In genomic region chr6:40102863-40103262, GRCm38 (mm10) we compare ENCODE assay signal across 13 mouse cellular contexts.
DNase-seq lines count a peak whose midpoint lies in the region; ATAC-seq and TF ChIP-seq lines count a peak whose summit lies in the region.
"Had no signal": no experiment of that assay in that cellular context is flagged by ENCODE, and none has a peak within 500 bp of the region (broad histone marks: within the 10 kb centered on the region; RNA-seq: fewer than 3 reads in every experiment).

No protein-coding gene starts in this region.

- H3K36me3 ChIP-seq in forebrain, embryonic 12.5 days (replicated peaks), result no peaks in the 10 kb centered on the region
- no peaks in the 10 kb centered on the region for H3K36me3 ChIP-seq in midbrain, embryonic 14.5 days (ENCODE audit: control insufficient read depth, insufficient read depth, low read length)
- H3K36me3 ChIP-seq: embryonic facial prominence, embryonic 12.5 days; limb, embryonic 15.5 days; lung, embryonic 15.5 days; stomach, embryonic 15.5 days had no signal

- no peaks in the 10 kb centered on the region for H3K27me3 ChIP-seq in forebrain, embryonic 12.5 days
- no peaks in the 10 kb centered on the region for H3K27me3 ChIP-seq in midbrain, embryonic 14.5 days (ENCODE audit: control insufficient read depth, insufficient read depth, low read length)
- H3K27me3 ChIP-seq: embryonic facial prominence, embryonic 12.5 days; limb, embryonic 15.5 days; lung, embryonic 15.5 days; stomach, embryonic 15.5 days had no signal

- H3K4me3 ChIP-seq in forebrain, embryonic 12.5 days (replicated peaks), result no peak overlapping the region
- no peak overlapping the region for H3K4me3 ChIP-seq in midbrain, embryonic 14.5 days (replicated peaks; ENCODE audit: low read depth, low read length)
- H3K4me3 ChIP-seq in lung, adult 2 months (replicated peaks; ENCODE audit: extremely low read depth, low read depth, low read length), result no peak overlapping the region
- H3K4me3 ChIP-seq: embryonic facial prominence, embryonic 12.5 days; limb, embryonic 15.5 days; lung, embryonic 15.5 days; stomach, embryonic 15.5 days had no signal

- no peak overlapping the region for H3K4me2 ChIP-seq in forebrain, embryonic 12.5 days
- no peak overlapping the region for H3K4me2 ChIP-seq in midbrain, embryonic 14.5 days (ENCODE audit: low read length)
- H3K4me2 ChIP-seq: embryonic facial prominence, embryonic 12.5 days; limb, embryonic 15.5 days; lung, embryonic 15.5 days; stomach, embryonic 15.5 days had no signal

- ATAC-seq in forebrain, embryonic 12.5 days (ENCODE audit: low FRiP score), result no peak
- no peak for ATAC-seq in midbrain, embryonic 14.5 days (ENCODE audit: low FRiP score, low TSS enrichment)
- ATAC-seq: intestine, embryonic 16.5 days had no signal

- H3K9ac ChIP-seq in forebrain, embryonic 12.5 days, result no peak overlapping the region
- H3K9ac ChIP-seq in midbrain, embryonic 14.5 days (replicated peaks; ENCODE audit: low read length), result no peak overlapping the region
- H3K9ac ChIP-seq: embryonic facial prominence, embryonic 12.5 days; limb, embryonic 15.5 days; lung, embryonic 15.5 days; stomach, embryonic 15.5 days had no signal

- peak overlapping the region; percentile 77 for H3K27ac ChIP-seq in forebrain, embryonic 12.5 days
- 0 out of 2 replicates have a peak overlapping the region, but pooled peaks have one; percentile 41 for H3K27ac ChIP-seq in midbrain, embryonic 14.5 days (replicated peaks; ENCODE audit: low read depth, low read length)
- H3K27ac ChIP-seq: embryonic facial prominence, embryonic 12.5 days; limb, embryonic 15.5 days; lung, embryonic 15.5 days; stomach, embryonic 15.5 days had no signal

- WGBS in forebrain, embryonic 12.5 days, result 36% methylated on average over 4 of the region's 4 CpGs
- 10% methylated on average over 4 of the region's 4 CpGs for WGBS in midbrain, embryonic 14.5 days
- WGBS in lung, adult 2 months, result 64% methylated on average over 4 of the region's 4 CpGs

- no peak for TF ChIP-seq CTCF in lung, adult 2 months (IDR thresholded peaks at IDR 0.05; ENCODE audit: insufficient read depth, low read length)

- peak; percentile 30 for DNase-seq in layer of hippocampus, adult 9-11 months
- DNase-seq in layer of hippocampus, adult 18-20 months (ENCODE audit: low spot score in 2 of 2), result no peak
- peak; percentile 54 to 63 for DNase-seq in cerebellum, adult 18-20 months
- peak; percentile 32 for DNase-seq in midbrain, embryonic 14.5 days
- no peak for DNase-seq in spleen, adult 12 weeks (ENCODE audit: low spot score)
- DNase-seq in right cerebral cortex, postnatal 10 days (ENCODE audit: low spot score in 2 of 2), result no peak
- no peak for DNase-seq in lung, adult 2 months

- H3K9me3 ChIP-seq in forebrain, embryonic 12.5 days, result no peaks in the 10 kb centered on the region
- H3K9me3 ChIP-seq in midbrain, embryonic 14.5 days (ENCODE audit: control insufficient read depth, low read length), result no peaks in the 10 kb centered on the region
- H3K9me3 ChIP-seq: embryonic facial prominence, embryonic 12.5 days; limb, embryonic 15.5 days; lung, embryonic 15.5 days; stomach, embryonic 15.5 days had no signal

- H3K4me1 ChIP-seq in forebrain, embryonic 12.5 days, result peaks cover 21% of the 10 kb centered on the region
- H3K4me1 ChIP-seq in midbrain, embryonic 14.5 days (ENCODE audit: control insufficient read depth, insufficient read depth, low read length), result peaks cover 19% of the 10 kb centered on the region
- no peaks in the 10 kb centered on the region for H3K4me1 ChIP-seq in lung, adult 2 months (ENCODE audit: control insufficient read depth, insufficient read depth, low read length)
- H3K4me1 ChIP-seq: embryonic facial prominence, embryonic 12.5 days; lung, embryonic 15.5 days; stomach, embryonic 15.5 days had no signal

- TF ChIP-seq POLR2A in lung, adult 2 months (IDR thresholded peaks at IDR 0.05; ENCODE audit: borderline replicate concordance, extremely low read depth, low read depth, low read length), result no peak

Comparison
In these comparisons a context has a peak if more than half of its experiments do, and no peak if none do; other contexts are left out.
1. DNase-seq: peak in layer of hippocampus, adult 9-11 months (single experiment), cerebellum, adult 18-20 months (2 of 2) and midbrain, embryonic 14.5 days (single experiment); none in layer of hippocampus, adult 18-20 months (0 of 2), spleen, adult 12 weeks (single experiment), right cerebral cortex, postnatal 10 days (0 of 2) and lung, adult 2 months (single experiment).